Mouse (Mus musculus) gastrocnemius, postnatal 14 days (tissue): ENCODE measurements around the gene Tgtp2. TPM values are rescaled to one million over a fixed set of nuclear protein-coding genes. Genes with fewer than 3 reads are reported as not detected.

Experiments used
- total RNA-seq, 2 experiments: library from RNA; stranded (reverse); gene quantifications; 2 replicates each; pipeline ENCODE4 v1.2.3; 2021

The Tgtp2 gene
- total RNA-seq, 2 experiments from 2014 or later, result not detected

Other genes starting within 250 kb of the Tgtp2 start
- gene Trim41, start 246.9 kb downstream of the Tgtp2 start, total RNA-seq, result 10 to 100 TPM; 16.3 to 21.0 TPM
- 100 to 1,000 TPM in 1 of 2 experiments, 10 to 100 TPM in 1; 93.7 to 106 TPM for gene Trim7, start 238.1 kb downstream of the Tgtp2 start, total RNA-seq
- 1 to 10 TPM; 2.7 to 3.0 TPM for gene Gm12184, start 237.6 kb downstream of the Tgtp2 start, total RNA-seq
- gene Irgm1, start 192.5 kb downstream of the Tgtp2 start, total RNA-seq, result 1 to 10 TPM; 6.1 to 7.0 TPM
- gene Gm5431, start 162.0 kb downstream of the Tgtp2 start, total RNA-seq, result under 1 TPM; 0.21 to 0.35 TPM
- 1 to 10 TPM in 1 of 2 experiments, under 1 TPM in 1; 0.82 to 1.2 TPM for gene Psme2b, start 118.0 kb downstream of the Tgtp2 start, total RNA-seq
- not detected for gene Olfr56, start 85.3 kb downstream of the Tgtp2 start, total RNA-seq
- 1 to 10 TPM in 1 of 2 experiments, under 1 TPM in 1; 0.90 to 1.0 TPM for gene 9930111J21Rik1, start 84.8 kb downstream of the Tgtp2 start, total RNA-seq
- under 1 TPM; 0.13 to 0.47 TPM for gene Gm12185, start 72.0 kb downstream of the Tgtp2 start, total RNA-seq
- gene Tgtp1, start 70.0 kb downstream of the Tgtp2 start, total RNA-seq, result under 1 TPM in 1 of 2 experiments, not detected in 1; 0.14 TPM
- gene 9930111J21Rik2, start 13.0 kb downstream of the Tgtp2 start, total RNA-seq, result 1 to 10 TPM; 1.0 to 1.4 TPM
- gene Ifi47, start 12.4 kb upstream of the Tgtp2 start, total RNA-seq, result 1 to 10 TPM in 1 of 2 experiments, under 1 TPM in 1; 0.93 to 1.5 TPM
- under 1 TPM in 1 of 2 experiments, not detected in 1; 0.04 TPM for gene Olfr1396, start 50.7 kb upstream of the Tgtp2 start, total RNA-seq
- gene Olfr1395, start 78.1 kb upstream of the Tgtp2 start, total RNA-seq, result not detected
- gene Olfr1394, start 90.2 kb upstream of the Tgtp2 start, total RNA-seq, result not detected
- gene Btnl9, start 123.0 kb upstream of the Tgtp2 start, total RNA-seq, result 1 to 10 TPM; 4.8 to 9.0 TPM
- 10 to 100 TPM; 16.5 to 18.1 TPM for gene Zfp62, start 139.1 kb upstream of the Tgtp2 start, total RNA-seq
- 10 to 100 TPM; 35.7 to 39.5 TPM for gene Mgat1, start 180.0 kb upstream of the Tgtp2 start, total RNA-seq
- under 1 TPM in 1 of 2 experiments, not detected in 1; 0.23 TPM for gene Olfr1393, start 214.1 kb upstream of the Tgtp2 start, total RNA-seq
- not detected for gene Olfr1392, start 221.1 kb upstream of the Tgtp2 start, total RNA-seq
- gene Olfr10, start 240.5 kb upstream of the Tgtp2 start, total RNA-seq, result not detected